Mouse (Mus musculus): ENCODE results near the gene Palm. TPM values are rescaled to one million over a fixed set of nuclear protein-coding genes. Genes with fewer than 3 reads are reported as not detected.
"Not testable (repeated sequence)": the region's sequence is repeated elsewhere in the genome, so short reads cannot be mapped to it uniquely, and the experiment has no call there.

The Palm gene
- total RNA-seq (2021), result 10 to 100 TPM; 42.1 to 50.8 TPM
- long read RNA-seq, experiment 1, transcript Palm-202 (8 exons, 2,519 nt), result minor isoform, 8 of 38 reads
- long read RNA-seq, experiment 1, transcript Palm-201 (9 exons, 2,651 nt), result major isoform, 20 of 38 reads
- long read RNA-seq, experiment 1, partial matches to known transcripts, result 7 of 38 reads
- long read RNA-seq, experiment 1, other reads (novel, unspliced or antisense), result 3 of 38 reads
- long read RNA-seq, experiment 2, transcript Palm-202 (8 exons, 2,519 nt), result minor isoform, 12 of 85 reads
- long read RNA-seq, experiment 2, transcript Palm-201 (9 exons, 2,651 nt), result major isoform, 46 of 85 reads
- long read RNA-seq, experiment 2, partial matches to known transcripts, result 15 of 85 reads
- long read RNA-seq, experiment 2, other reads (novel, unspliced or antisense), result 11 of 85 reads

DNA sequence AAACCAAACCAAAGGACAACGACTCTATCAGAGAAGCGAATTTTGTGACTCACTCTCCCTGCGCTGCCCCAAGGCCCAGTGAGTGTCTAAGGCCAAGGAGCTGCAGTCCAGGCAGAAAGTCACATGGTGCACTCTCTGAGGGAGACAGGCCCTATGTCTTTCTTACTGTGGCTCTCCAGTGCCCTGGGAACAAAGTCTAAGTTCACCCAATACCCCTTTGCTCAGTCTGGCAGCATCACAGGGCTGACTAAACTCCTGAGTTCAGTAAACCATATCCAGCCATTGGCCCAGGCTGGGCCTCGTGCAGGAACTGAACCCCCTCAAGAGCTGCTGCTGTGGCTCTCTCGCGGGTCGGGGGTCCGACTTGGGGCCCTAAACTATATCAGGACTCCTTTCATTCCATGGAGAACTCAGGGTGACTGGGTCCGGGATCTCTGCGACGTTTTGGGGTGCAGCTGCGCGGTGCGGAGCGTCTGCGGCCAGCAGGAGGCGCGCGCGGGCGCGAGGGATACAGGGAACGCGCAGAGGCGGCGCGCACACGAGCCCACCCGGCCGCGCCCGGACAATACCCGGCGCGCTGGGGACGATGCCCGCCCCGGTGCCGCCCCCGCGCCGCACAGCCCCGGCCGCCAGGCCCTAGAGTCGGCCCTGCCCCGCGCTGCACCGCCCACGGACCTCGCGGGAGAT, at the start of gene Palm:
Gene Palm, plus strand, starts transcription at position 522 of the 687 bp plus-strand sequence.
- DNase-seq (ENCODE audit: low spot score in 2 of 2), result peak; percentile 68 to 79

DNA sequence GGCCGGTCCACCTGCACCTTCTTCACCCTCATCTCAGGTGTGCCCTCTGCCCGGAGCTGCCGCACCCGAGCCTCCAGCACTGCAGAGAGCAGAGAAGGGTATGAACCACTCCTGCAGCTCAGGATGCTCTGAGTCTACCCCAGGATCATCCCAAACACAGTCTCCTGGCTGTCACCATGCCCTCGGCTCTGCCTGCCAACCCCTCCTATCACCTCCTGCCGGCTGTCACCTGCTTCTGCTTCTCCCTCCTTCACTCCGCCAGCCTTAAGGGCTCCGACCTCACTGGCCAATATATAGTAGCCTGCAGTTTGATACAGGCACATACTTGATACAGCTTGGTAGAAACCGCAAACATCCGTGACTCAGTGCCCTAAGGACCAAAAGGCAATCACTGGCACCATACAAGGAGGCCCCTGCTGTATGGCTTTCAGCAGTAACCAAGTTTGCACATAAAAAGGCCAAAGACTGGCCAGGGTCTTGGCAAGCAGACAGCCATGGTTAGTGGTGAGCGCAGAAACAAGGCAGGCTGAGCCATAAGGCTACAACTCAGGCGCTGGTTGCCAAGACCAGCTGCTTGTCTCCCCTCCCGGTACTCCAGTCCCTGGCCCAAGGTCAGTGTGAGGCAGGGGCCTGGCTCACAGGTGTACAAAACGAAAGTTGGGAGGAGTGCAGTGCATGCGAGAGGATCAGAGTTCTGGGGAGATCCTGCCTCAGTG, 49.6 kb upstream of the Palm start:
- no peak for DNase-seq (ENCODE audit: low spot score in 2 of 2)

DNA sequence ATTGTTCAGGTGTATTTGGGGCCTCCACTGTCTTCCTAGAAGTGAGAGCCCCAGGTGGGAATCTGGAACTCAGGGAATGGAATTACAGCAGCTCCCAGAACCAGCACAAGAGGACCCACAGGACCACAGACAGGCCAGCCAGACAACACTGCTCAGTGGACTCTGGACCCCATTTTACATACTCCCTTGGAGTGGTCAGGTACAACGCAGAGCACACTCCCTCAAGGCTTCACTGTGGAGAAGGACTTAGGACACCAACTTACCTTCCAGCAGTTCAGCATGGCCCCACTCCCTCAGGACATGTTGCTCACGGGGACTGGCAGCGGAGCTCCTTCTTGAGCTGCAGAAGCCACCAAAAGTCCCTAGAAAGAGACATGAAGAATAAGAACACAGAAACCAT, 48.0 kb upstream of the Palm start:
- DNase-seq (ENCODE audit: low spot score in 2 of 2), result no peak

DNA sequence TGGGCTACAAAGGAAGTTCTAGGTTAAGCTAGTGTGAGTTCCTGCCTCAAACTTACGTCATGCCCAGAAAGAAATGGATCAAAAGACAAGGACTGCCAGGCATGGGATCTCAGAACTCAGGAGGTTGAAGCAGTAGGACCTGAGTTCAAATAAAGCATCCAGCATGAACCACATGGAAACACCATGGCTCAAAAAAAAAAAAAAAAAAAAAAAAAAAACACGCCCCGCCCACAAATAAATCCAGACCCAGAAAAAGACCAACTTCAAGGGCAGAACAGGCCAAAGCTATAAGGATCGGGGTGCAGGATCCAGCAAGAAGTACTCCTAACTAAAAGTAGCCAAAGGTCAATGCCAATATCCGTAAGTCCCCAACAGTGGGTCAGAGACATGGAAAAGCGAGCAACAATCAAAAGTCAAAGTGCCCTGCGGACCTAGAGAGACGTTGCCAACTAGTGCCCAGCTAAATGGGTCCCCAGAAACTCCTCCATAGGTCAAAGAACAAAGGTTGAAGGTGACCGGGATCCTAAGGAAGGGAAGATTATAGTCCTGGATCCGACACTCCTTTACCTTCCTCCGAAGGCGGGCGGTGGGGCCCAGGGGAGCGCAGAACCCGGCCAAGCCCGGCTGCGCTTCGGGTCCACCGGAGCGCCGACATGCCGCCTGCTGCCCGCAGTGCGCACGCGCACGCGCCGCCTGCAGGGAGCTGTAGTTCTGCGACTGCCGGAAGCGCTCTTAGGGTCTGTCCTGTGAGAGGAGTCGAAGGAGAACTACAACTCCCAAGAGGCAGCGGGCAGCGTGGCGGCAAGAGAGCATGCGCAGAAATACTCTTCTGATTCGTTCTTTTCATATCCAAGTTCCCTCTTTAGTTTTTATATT, 47.2 kb upstream of the Palm start, which contains the start of gene Polrmt:
Gene Polrmt, minus strand, starts transcription at position 684 of the 876 bp plus-strand sequence.
- peak; percentile 91 to 95 for DNase-seq (ENCODE audit: low spot score in 2 of 2)

DNA sequence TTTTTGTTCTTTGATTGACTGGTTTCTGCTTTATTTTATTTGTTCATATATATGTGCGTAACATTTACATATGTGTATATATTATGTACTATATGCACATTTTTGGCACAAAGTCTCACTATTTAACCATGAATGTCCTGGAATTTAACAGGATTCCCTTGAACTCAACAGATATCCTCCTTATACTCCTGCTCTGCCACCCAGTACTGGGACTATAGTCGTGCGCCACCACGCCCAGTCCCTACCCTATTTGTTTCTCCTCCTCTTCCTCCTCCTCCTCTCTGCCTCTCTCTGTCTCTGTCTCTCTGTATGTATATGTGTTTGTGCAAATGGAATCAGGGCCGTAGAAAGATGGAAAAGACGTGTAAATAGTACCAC, 46.6 kb upstream of the Palm start:
- DNase-seq (ENCODE audit: low spot score in 2 of 2), result no peak

DNA sequence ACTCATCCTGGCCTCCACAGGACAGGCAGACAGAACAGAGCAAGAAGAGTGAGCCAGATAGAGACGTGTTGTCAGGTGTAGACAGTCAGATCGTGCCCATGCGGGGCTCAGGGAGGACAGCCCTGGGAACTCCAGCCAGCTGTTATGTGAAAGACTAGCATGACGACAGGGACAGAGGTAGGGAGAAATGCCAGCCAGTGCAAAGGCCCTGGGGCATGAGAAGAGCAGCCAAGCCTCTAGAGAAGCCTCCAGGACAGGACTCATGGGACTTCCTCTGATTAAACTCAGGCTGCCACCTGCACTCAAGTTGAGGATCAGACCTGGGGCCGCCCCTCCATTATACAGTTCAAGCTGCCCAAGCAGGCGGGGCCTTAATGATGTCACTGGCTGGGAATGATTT, 44.9 kb upstream of the Palm start:
- DNase-seq (ENCODE audit: low spot score in 2 of 2), result no peak

DNA sequence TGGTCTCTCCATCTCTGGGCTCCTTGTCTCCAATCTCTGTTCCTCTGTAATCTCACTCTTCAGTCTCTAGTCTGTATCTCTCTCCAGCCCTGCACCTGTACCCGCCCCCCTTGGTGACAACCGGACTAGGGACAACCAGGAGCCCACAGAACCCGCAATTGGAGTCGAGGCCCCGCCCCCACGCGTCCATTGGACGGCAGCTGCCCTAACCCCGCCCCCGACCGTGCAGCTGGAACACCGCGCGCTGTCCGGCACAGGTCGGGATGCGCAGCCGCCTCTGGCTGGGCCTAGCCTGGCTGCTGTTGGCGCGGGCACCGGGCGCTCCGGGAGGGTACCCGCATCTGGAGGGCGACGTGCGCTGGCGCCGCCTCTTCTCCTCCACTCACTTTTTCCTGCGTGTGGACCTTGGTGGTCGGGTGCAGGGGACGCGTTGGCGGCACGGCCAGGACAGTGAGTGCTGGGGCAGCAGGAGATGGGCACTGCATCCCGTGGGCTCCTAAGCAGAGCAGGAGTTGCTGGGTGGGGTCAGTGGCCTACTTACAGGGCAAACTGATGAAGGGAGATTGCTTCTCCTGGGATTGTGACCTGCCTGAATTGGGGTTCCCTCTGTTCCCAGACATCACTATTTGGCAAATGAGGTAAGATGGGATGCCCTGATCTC, 38.4 kb upstream of the Palm start, which contains the start of gene Fgf22:
Gene Fgf22, plus strand, starts transcription at position 221 of the 661 bp plus-strand sequence.
- peak in 1 of 2 experiments; percentile 70 for DNase-seq (ENCODE audit: low spot score in 2 of 2)

DNA sequence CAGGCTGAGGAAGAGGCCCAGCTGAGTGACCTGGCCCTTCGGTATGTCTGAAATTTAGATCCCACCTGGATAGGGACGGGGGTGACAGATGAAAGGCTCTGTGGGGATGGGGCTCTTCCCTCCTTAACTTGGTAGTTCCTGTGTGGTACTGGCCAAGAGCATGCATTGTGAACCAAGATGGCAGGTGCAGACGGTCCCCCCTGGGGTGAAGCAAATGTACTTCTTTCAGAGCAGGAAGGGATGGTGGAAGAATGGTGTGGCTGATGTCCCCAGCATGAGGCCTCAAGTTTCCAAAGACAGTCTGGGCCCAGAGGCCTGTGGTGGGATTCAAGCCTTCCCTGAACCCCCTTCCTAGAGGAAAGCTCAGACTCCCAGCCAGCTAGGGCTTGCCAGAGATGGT, 37.5 kb upstream of the Palm start:
- DNase-seq (ENCODE audit: low spot score in 2 of 2), result no peak

DNA sequence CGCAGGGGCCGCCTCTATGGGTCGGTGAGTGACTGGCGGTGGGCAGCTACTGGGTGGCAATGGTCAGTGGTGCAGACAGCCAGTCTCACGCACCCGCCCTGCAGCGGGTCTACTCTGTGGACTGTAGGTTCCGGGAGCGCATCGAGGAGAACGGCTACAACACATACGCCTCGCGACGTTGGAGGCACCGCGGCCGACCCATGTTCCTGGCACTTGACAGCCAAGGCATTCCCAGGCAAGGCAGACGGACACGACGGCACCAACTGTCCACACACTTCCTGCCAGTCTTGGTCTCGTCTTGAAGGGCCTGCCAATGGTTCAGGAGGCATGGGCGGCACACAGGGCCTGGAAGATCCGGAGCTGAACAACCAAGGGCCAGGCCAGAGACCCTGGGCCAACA, 36.7 kb upstream of the Palm start:
- no peak for DNase-seq (ENCODE audit: low spot score in 2 of 2)

DNA sequence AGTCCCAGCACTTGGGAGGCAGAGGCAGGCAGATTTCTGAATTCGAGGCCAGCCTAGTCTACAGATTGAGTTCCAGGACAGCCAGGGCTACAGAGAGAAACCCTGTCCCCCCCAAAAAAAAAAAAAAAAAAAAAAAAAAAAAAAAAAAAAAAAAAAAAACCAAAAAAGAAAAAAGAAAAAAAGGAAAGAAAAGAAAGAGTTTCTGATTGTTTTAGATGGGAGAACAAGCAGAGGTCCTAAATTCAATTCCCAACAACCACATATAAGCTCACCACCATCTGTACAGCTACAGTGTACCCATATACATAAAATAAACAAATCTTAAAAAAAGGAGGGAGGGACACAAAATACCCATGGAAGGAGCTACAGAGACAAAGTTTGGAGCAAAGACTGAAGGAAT, 33.7 kb upstream of the Palm start:
- DNase-seq (ENCODE audit: low spot score in 2 of 2), result not testable (repeated sequence)

DNA sequence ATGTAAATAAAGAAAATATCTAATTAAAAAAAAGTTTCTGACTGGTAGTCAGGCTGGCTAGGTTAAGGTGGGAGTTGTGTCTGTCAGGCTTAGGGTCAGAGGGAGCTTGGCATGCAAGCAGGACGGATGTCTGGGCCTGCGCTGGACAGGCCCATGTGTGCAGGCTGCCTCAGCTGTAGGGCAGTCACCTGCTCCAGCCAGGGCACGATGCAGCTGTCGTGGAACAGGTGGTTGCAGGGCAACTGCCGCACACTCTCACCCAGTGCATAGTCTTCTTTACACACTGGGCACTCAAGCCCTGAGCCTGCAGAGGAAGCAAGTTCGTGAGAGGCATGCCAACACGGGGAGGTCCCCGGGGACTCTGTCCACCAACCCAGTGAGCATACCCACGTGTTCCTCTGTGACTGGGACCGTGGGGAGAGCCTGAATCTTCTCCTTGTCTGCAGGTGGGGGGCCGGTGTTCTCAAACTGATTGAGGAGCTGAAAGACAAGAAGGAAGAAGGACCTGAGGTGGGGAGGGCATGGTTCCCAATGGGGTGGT, 32.7 kb upstream of the Palm start:
- no peak for DNase-seq (ENCODE audit: low spot score in 2 of 2)

DNA sequence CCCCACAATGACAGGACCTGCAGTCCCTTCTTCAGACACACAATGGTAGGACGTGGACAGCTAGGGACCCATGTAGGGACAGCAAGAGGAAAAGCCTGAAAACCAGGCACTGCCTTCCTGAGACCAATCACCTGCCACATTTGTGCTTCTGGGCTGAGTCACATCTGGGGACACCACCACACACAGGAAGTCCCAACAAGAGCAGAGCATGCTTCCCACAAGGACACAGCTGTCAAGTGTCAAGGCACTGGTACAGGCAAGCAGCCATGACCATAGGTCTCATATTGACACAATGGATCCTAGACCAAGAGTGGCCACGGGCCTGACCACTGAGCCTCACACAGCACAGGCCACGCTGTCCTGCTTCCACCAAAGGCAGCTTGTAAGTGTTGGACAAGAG, 30.5 kb upstream of the Palm start:
- DNase-seq (ENCODE audit: low spot score in 2 of 2), result no peak

DNA sequence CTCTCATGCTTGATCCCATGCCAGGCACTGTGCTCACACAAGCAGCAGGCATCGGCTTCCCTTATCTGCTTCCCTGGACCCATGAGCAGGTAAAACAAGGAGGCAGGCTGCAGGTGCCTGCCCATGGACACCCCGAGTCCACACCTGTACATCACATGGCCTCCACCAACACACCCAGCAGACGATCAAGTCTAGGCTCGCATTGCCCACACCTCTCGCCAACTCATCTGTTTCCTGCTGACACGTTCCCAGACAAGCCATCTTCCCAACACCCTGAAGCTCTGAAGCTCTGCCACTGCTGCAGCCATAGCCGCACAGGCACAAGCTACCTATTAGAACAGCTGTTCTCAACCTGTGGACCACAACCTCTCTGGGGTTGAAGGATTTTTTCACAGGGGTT, 29.1 kb upstream of the Palm start:
- DNase-seq (ENCODE audit: low spot score in 2 of 2), result no peak

DNA sequence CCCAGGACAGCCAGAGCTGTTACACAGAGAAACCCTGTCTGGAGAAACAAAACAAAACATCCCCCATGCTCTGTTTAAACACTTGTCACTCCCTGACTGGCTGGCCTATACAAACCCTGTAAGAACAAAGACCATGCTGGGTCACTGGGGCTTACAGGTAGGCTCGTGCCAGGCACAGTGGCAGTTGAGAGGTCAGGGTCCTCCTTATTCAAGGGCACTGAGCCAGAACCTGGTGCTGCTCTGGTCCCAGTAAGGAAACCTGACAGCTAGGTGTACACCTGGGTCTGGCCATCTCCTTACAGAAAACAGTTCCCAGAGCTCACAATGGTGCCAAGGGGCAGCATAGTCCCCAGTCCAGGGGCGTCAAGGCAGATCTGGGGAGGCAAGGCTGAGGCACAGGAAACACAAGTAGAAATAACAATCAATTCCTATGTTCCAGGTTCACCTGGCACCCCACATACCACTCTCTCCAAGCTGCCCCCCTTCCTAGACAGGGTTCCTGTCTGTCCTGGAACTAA, 28.1 kb upstream of the Palm start:
- DNase-seq (ENCODE audit: low spot score in 2 of 2), result no peak

DNA sequence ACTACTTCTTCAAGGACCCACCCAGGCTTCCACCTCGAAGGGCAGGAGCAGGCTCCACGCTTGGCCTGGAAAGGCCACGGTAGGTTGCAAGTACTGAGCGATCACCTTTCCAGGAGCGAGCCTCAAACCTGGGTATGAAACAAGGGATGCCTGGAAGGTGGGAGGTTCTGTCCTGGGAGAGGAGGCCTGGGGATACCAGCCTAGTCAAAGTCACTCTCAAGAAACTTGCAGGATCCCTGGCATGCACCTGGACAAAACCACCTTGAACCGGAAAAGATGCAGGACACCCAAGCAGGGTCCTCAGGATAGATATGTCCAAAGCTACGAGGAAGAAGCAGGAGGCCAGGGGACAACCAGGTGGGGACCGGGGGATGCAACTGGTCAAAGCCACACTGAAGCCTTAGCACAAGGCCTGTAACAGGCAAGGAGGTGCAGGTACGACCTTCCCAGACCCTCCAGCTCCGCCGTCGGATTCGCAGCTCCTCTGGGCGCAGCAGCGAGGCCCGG, 27.3 kb upstream of the Palm start:
- DNase-seq (ENCODE audit: low spot score in 2 of 2), result no peak

DNA sequence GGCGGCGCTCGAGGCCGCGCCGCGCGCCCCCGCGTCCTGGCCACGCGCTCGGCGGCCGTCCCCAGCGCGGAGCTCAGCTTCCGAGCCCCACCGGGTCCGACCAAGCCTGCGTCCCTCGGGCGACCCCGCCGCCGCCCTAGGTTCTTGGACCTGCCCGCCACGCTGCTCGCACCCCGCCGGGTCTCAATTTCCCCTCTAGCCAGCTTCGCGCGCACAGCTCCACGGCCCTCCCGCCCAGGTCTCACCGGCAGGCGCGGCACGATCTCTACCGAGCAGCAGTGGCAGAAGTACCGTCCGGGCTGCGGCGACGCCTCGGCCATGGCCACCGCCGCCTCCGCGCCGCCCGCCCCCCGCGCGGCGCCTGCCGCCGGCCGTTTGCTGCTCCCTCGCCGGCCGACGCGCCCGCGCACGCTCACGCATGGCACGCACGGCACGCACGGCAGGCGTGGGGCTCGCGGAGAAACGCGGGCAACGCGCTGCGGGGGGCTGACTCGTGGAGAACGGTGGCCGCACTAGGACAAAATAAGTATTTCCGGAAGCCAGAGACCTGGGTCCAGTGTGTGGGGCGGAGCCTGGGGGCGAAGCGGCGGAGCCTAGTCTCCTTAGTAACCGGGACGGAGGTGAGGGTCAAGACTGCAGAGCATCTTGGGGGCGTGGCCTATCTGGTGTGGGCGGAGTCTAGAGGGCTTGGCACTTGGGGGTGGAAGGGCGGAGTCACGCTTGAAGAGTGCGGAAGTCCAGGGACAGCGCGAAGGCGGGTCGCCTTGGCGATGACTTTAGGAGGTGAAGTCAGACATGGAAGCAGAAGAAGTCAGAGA, 26.7 kb upstream of the Palm start, which contains the start of gene Rnf126:
Gene Rnf126, minus strand, starts transcription at position 445 of the 818 bp plus-strand sequence.
- peak; percentile 95 to 98 for DNase-seq (ENCODE audit: low spot score in 2 of 2)

DNA sequence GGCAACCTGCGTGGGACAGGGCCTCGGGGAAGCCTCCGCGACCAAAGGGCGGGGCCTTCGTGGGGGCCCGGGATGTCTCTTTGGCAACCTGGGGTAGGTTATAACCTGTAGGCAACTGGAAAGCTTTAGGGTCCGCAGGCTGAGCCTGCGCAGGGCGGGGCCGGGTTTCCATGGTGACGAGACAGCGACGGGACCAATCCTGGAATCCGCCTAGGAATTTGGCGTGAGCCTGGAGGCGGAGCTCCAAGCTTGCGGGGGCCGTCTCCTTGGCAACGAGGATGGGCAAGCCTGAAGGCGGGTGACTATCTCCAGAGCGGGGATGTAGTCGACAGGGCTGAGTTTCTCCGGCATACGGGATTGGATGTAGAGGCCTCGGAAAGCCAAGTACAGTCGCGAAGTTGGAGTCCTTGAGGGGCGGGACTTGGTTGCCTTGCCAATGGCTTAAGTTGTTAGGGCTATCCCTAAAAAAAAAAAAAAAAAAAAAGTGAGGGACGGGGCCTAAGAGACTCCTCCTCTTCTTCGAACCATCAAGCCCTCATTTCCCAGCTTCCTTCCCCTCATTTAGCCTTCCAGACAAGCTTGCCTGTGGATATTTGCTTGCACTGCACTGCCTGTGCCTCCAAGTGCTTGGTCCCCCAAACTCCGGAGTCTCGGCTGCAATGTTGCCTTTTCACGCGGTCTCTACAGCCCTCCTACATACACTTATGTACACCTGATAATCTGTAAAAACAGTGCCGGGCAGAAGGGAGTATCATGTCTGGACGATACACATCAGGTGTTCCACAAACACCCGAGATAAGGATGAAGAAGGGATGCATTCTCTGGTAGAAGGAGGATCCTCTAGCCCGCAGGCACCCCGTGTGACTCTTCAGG, 25.8 kb upstream of the Palm start:
- peak; percentile 89 to 95 for DNase-seq (ENCODE audit: low spot score in 2 of 2)

DNA sequence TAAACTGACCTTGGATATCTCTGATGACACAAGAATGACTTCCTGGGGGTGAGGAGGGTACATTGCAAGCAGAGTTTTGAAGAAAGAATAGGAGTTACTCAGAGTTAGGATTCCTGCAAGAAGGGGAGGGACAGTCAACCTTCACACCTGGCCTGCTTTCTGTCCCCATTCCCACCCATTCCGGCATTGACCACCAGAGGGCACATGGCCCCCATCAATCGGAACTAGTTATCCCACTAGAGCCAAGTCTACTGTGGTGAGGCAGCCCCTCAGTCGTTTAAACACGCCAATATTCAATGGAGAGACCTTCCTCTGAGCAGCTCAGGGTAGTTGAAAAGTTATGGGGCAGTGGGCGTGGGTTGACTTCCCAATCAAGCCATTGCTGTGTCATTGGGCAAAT, 25.0 kb upstream of the Palm start:
- peak in 1 of 2 experiments; percentile 65 for DNase-seq (ENCODE audit: low spot score in 2 of 2)
